Mouse (Mus musculus) mouse trophoblast stem cell (cell line): ENCODE data around the gene Gm49630.
"Not testable (repeated sequence)": the region's sequence is repeated elsewhere in the genome, so short reads cannot be mapped to it uniquely, and the experiment has no call there.

Experiments
- in situ Hi-C, 2 experiments: fragments of 300-500 bp; cut with MseI, MboI; formaldehyde crosslinking; loops; 2 replicates in 1 of 2; 3 replicates in 1 of 2; pipeline ENCODE4 v1.15.1; 2025

Gene Gm49630

GRCm38 (mm10) chr17:7371879-7372278 lies at the start of gene Gm49630:
Gene Gm49630, minus strand, starts transcription at chr17:7371979.
- in situ Hi-C loops = not testable (repeated sequence)

DNA sequence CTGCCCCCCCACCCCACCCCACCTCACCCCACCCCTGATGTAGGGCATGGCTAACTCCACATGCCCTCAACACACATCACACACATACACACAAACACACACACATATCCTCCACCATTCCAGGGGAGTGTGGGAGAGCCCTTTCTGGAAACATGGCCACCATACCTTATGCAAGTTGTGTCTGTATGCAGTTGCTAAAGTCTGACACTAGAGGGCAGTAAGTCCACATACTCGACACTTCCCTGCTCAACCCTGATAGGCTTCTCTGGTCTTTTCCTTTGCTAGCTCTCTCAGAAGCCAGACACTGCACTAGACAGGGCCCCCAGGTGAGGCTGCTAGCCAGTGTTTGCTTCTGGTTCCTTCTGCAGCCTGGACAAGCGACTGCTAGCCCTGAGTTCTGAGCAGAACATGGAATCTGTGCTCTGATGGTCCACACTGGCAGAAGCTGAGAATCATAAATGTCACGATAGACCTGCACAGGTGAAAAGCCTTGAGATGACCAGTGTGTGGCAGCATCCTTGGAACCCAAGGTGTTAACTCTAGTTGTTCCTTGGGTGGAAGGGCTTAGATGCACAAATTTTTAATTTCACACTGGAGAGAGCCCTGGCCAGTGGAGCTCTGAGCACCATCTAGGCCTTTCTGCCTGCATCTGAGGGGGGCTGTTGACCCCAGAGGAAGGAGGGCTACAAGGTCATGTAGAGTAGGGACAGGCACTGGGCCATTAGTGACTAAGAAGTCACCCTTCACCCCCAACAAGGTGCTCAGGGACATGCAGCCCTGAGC lies 48.6 kb upstream of the Gm49630 start:
- in situ Hi-C loops = not testable (repeated sequence)

DNA sequence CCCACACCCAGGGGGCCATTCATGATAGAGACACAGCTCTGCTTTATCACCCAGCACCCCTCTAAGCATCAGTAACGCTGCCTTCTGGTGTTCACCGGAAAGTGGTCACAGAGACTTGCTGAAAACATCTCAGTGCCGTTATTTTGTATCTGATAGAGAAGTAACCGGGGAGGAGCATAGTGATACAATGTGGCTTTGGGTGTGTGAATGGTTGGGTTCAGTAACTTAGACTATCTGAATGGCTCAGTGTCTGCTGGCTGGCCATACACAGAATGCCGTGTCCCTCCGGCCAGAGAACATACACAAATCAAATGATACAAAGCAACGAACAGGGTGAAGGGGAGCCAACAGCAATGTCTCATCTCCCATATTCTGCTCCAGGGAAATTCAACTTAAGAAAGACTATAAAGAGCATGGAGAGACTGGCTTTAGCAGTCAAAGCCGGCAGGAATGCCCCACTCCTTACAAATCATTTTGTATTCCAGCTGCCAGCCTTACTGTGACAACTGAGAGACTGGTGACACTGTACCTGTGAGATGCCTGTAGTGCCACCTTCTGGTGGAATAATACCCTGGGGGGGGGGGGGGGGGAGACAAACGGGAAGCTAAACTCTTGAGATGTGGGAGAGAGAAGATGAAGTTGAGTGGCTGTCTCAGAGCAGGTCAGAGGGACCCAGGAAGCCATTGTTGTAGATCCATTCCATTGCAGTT lies 43.0 kb upstream of the Gm49630 start:
- in situ Hi-C loops = not testable (repeated sequence)

GRCm38 (mm10) chr17:7413336-7413735 lies 41.6 kb upstream of the Gm49630 start:
- in situ Hi-C loops = not testable (repeated sequence)

- in situ Hi-C loops = not testable (repeated sequence)
Measured at GRCm38 (mm10) chr17:7399770-7400169, 28.0 kb upstream of the Gm49630 start.

DNA sequence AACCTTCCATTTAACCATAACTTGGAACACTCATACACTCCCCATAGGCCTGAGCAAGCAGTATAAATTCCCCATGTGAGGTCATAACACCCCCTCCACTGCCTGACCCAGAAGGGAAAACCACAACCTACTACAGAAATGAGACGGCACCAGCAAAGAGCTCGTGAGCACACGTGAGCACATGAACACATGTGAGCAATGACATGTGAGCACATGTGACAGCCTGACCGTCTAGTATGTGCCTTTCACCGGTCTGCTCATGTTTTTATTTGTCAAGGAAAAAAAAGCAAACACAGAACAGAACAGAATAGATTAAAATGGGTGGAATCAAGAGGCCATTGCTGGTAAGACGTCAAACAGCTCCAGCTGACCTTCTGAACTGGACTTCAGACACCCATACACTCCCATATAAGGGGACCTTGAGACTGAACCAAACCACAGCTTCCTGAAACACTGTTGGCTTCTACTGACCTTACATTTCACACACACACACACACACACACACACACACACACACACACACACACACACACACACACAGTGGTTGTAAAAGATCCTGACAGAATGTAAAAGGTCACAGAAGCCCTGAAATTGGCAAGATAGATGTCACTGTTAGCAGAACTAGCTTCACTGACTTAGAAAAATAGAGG lies 26.5 kb upstream of the Gm49630 start:
- in situ Hi-C loops = not testable (repeated sequence)

DNA sequence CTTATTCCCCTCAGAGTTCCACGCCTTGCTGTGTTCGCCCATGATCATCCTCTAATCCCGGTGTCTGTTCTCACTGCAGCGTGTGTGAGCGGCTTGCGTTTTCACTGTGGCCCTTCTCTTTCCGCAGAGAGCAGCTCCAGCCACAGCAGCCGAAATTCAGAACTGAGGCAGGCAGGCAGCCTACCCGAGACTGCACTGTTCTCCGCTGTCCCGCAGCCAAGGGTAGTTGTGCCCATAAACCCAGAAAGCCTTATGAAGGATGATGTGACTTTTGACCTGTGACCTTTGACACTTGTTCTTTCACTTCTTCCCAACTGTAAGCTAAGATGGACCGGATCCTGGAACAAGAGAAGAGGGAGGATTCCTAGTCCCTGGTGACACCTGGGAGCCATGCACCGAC lies 25.3 kb upstream of the Gm49630 start:
- in situ Hi-C loops = not testable (repeated sequence)

- in situ Hi-C loops = not testable (repeated sequence)
Measured at GRCm38 (mm10) chr17:7396288-7396687, 24.5 kb upstream of the Gm49630 start.

- in situ Hi-C loops = not testable (repeated sequence)
Measured at GRCm38 (mm10) chr17:7395671-7396070, 23.9 kb upstream of the Gm49630 start.

DNA sequence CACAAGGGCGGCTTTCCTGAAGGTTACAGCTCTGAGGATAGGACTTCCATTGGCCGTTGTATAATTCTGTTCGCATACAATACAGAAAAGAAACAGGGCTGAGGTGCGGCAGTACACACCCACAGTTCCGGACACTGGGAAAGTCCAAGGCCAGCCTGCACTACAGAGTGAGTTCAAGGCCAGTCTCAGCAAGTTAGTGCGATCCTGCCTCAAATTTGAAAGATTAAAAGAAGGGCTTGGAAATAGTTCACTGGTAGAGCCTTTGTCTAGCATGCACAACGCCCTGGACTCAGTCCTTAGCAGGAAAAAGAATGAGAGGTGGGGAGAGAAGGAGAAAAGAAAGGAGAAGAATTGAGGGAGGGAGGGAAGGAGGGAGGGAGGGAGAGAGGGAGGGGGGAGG lies 23.3 kb upstream of the Gm49630 start:
- in situ Hi-C loops = not testable (repeated sequence)

DNA sequence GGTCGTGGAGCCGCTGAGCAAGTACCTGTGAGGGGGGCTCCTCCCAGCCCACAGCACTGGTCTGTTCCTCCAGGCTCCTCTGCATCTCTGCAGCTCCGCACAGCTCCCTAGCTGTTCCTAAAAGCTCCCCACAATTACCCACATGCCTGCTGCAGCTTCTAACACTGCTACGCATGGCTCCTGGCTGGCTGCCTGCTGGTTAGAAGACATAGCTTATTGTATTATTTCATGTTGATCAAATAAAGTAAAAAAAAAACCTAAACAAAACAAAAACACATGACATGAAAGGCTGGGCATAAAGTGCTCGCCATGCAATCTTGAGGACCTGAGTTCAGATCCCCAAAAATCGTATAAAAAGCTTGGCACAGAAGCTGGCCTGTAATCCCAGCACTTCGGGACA lies 18.1 kb upstream of the Gm49630 start:
- in situ Hi-C loops = not testable (repeated sequence)

GRCm38 (mm10) chr17:7388958-7389356 lies 17.2 kb upstream of the Gm49630 start:
- in situ Hi-C loops = not testable (repeated sequence)

DNA sequence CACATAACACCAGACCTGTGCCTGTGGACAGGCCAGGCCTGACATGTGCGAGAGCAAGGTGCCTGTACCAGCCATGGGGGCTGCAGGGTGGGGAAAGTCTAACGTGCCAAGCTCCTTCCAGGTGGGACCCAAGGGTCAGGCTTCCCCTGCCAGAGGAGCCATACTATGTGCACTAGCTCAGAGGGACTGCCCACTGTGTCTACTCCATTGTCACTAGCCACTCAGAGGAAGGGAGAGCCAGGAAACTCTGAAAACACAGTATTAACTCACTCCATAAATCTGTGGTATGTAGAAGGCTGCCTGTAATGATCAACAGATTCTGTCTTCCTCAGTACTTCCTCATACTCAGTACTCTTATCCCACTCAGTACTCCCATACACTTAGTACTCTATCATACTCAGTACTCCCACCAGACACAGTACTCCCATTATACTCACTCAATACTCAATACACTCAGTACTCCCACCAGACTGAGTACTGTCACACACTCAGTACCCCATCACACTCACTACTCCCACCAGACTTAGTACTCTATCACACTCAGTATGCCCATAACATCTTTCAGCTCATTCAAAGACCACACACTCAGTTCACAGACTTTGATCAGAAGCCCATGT lies 16.7 kb upstream of the Gm49630 start:
- in situ Hi-C loops = not testable (repeated sequence)

DNA sequence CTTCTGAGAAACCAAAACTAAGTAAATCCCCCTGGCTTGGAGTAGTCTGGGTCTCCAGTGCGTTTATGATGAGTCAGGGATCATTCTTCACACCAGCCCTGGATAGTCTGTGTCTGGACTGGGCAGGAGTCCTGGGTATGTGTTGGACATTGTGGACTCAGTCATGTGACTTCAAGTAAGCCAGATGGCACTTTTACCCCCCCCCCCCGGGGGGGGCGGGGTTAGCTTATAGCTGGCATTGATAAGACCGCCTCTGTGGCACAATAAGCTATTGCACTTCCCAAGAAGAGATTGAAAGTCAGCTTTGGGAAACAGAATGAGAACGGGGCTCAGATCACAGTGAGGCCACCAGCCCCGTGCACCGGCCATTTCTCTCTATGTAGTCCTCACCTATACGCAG lies 14.2 kb upstream of the Gm49630 start:
- in situ Hi-C loops = not testable (repeated sequence)

DNA sequence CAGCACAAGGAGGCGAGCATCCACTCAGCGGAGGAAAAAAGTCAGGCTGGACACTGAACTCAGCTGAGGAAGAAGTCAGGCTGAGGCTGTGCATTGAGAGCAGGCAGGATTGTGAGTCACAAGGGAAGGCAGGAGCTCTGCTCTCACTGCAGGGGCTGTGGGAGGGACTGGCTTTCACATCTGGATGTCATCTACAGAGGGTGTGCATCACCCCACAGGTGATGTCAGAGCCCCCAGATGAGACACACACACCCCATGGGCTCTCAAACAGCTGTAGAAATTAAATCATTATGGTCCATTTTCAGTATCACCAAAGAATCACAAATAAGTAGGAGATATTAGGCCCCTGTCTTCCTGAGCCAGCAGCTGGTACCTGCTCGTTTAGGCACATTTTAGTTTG lies 13.6 kb upstream of the Gm49630 start, which contains the start of gene Unc93a2:
Gene Unc93a2 (minus strand): TSS at position 101 of the 400 bp plus-strand sequence.
- in situ Hi-C loops = not testable (repeated sequence)

GRCm38 (mm10) chr17:7383167-7384143 lies 11.7 kb upstream of the Gm49630 start:
- in situ Hi-C loops = not testable (repeated sequence)

DNA sequence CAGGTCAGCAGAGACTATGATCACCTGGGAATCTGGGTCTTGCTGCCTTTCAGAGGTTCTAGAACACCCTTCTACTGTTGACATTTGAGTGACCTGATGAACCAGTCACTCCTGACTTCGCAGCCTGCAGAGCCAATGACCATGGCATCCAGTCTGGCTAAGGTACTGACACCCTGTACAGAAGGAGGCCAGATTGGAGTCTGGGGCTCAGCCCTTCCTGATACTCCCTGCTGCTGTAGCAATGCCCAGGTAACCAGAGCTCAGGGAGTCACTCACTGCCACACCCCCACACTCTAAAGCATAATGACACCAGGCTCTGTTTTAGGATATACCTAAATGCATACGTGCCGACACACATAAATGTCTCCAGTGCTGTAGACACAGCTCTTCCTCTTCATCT lies 10.9 kb upstream of the Gm49630 start:
- in situ Hi-C loops = not testable (repeated sequence)

DNA sequence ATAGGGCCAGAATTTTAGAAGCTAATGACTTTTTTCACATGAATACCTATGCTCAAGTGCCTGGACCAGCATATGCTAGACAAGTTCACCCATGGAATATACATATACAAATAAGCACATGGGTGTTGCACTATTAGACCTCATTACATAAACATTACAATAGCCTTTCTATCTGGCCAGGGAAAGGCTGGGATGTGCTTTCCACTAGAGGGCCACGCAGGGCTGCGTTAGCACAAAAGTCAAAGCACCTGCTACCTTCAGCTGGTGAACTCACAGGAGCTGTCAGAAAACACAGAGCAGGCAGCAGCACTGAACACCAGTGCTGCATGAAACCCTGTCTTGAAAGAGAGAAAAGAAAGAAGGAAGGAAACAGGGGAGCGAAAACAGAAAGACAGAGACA lies 6.1 kb upstream of the Gm49630 start:
- in situ Hi-C loops = not testable (repeated sequence)

GRCm38 (mm10) chr17:7376951-7377700 lies 5.3 kb upstream of the Gm49630 start:
- in situ Hi-C loops = not testable (repeated sequence)

- in situ Hi-C loops = not testable (repeated sequence)
Measured at GRCm38 (mm10) chr17:7369401-7369800, 2.4 kb downstream of the Gm49630 start.
